In genomic region chr13:55328641-55329040, GRCm38 (mm10) we compare ENCODE assay signal across 8 mouse cellular contexts. TPM values are rescaled to one million over a fixed set of nuclear protein-coding genes. Genes with fewer than 3 reads are reported as not detected.
DNase-seq lines count a peak whose midpoint lies in the region; ATAC-seq lines count a peak whose summit lies in the region.

No protein-coding gene starts in this region.

- no peaks in the 10 kb centered on the region for H3K27me3 ChIP-seq in liver, embryonic 11.5 days (replicated peaks; ENCODE audit: control insufficient read depth, insufficient read depth, low read length)
- H3K27me3 ChIP-seq in erythroblast, embryonic 14.5 days (ENCODE audit: control insufficient read depth): peaks cover 14% of the 10 kb centered on the region
- no peaks in the 10 kb centered on the region for H3K27me3 ChIP-seq in limb, embryonic 11.5 days (ENCODE audit: control insufficient read depth, insufficient read depth, low read length)
- no peaks in the 10 kb centered on the region for H3K27me3 ChIP-seq in neural tube, embryonic 13.5 days

- no peak for ATAC-seq in liver, embryonic 11.5 days (replicated peaks; ENCODE audit: low FRiP score)
- no peak for ATAC-seq in limb, embryonic 11.5 days (ENCODE audit: insufficient number of reproducible peaks, low FRiP score, low TSS enrichment, low read depth)
- ATAC-seq in neural tube, embryonic 13.5 days (ENCODE audit: low read depth): no peak

- H3K27ac ChIP-seq in liver, embryonic 11.5 days (ENCODE audit: low read depth, low read length): no peak overlapping the region
- no peak overlapping the region for H3K27ac ChIP-seq in limb, embryonic 11.5 days (replicated peaks; ENCODE audit: low read depth, low read length)
- no peak overlapping the region for H3K27ac ChIP-seq in neural tube, embryonic 13.5 days (replicated peaks)

- 83% methylated on average over 4 of the region's 4 CpGs for WGBS in liver, embryonic 11.5 days
- 74% methylated on average over 4 of the region's 4 CpGs for WGBS in limb, embryonic 11.5 days
- 82% methylated on average over 4 of the region's 4 CpGs for WGBS in neural tube, embryonic 13.5 days

- peaks cover 21% of the 10 kb centered on the region for H3K36me3 ChIP-seq in liver, embryonic 11.5 days (ENCODE audit: control insufficient read depth, insufficient read depth, low read length)
- peaks cover 57% of the 10 kb centered on the region for H3K36me3 ChIP-seq in erythroblast, embryonic 14.5 days (ENCODE audit: control insufficient read depth)
- peaks cover 15% of the 10 kb centered on the region for H3K36me3 ChIP-seq in limb, embryonic 11.5 days (ENCODE audit: control insufficient read depth, insufficient read depth, low read length)
- peaks cover 25% of the 10 kb centered on the region for H3K36me3 ChIP-seq in neural tube, embryonic 13.5 days

- H3K4me3 ChIP-seq in liver, embryonic 11.5 days (ENCODE audit: low read depth, low read length): peak overlapping the region; percentile 71
- H3K4me3 ChIP-seq in erythroblast, embryonic 14.5 days (replicated peaks): peak overlapping the region; percentile 90
- peak overlapping the region; percentile 69 for H3K4me3 ChIP-seq in limb, embryonic 11.5 days (ENCODE audit: low read depth, low read length)
- H3K4me3 ChIP-seq in neural tube, embryonic 13.5 days: peak overlapping the region; percentile 65

- no peaks in the 10 kb centered on the region for H3K9me3 ChIP-seq in liver, embryonic 11.5 days (ENCODE audit: control insufficient read depth, low read length)
- H3K9me3 ChIP-seq in erythroblast, embryonic 14.5 days (ENCODE audit: control insufficient read depth, low read length): no peaks in the 10 kb centered on the region
- H3K9me3 ChIP-seq in limb, embryonic 11.5 days (ENCODE audit: control insufficient read depth, low read length): no peaks in the 10 kb centered on the region
- no peaks in the 10 kb centered on the region for H3K9me3 ChIP-seq in neural tube, embryonic 13.5 days

- H3K9ac ChIP-seq in liver, embryonic 11.5 days (ENCODE audit: low read depth, low read length): peak overlapping the region; percentile 77
- H3K9ac ChIP-seq in limb, embryonic 11.5 days (ENCODE audit: low read length): peak overlapping the region; percentile 79
- H3K9ac ChIP-seq in neural tube, embryonic 13.5 days: peak overlapping the region; percentile 68

- H3K4me2 ChIP-seq in liver, embryonic 11.5 days: peak overlapping the region; percentile 89
- peak overlapping the region; percentile 94 for H3K4me2 ChIP-seq in limb, embryonic 11.5 days (ENCODE audit: low read depth, severe bottlenecking)
- H3K4me2 ChIP-seq in neural tube, embryonic 13.5 days: peak overlapping the region; percentile 92

- DNase-seq in liver, embryonic 11.5 days (ENCODE audit: low spot score): no peak
- no peak for DNase-seq in liver
- DNase-seq in limb, embryonic 11.5 days (ENCODE audit: low spot score): no peak
- DNase-seq in gastrocnemius, postnatal 4 days (ENCODE audit: low spot score in 2 of 2): no peak
- no peak for DNase-seq in right cerebral cortex, adult 18-20 months
- DNase-seq in layer of hippocampus, postnatal 14 days (ENCODE audit: low spot score in 2 of 2): no peak

- peaks cover 20% of the 10 kb centered on the region for H3K4me1 ChIP-seq in liver, embryonic 11.5 days (replicated peaks; ENCODE audit: control insufficient read depth, insufficient read depth, low read length)
- peaks cover 74% of the 10 kb centered on the region for H3K4me1 ChIP-seq in erythroblast, embryonic 14.5 days (ENCODE audit: control insufficient read depth)
- H3K4me1 ChIP-seq in limb, embryonic 11.5 days (ENCODE audit: control insufficient read depth, insufficient read depth, low read length): peaks cover 16% of the 10 kb centered on the region
- peaks cover 44% of the 10 kb centered on the region for H3K4me1 ChIP-seq in neural tube, embryonic 13.5 days (replicated peaks)

RNA-seq across cellular contexts. Expression of gene Mxd3, which starts 1.0 kb away (rescaled TPM):
- 15.6 and 16.4 TPM in 2 replicates for polyA plus RNA-seq in liver, embryonic 11.5 days (2014; fragmentation: Nextera tagmentation; extraction: Ambion mirVana)
- polyA plus RNA-seq in erythroblast, embryonic 14.5 days (2012): 14.7 and 15.8 TPM in 2 replicates
- 23.7 and 28.9 TPM in 2 replicates for polyA plus RNA-seq in limb, embryonic 11.5 days (2014; fragmentation: Nextera tagmentation; extraction: Ambion mirVana)
- polyA plus RNA-seq in neural tube, embryonic 13.5 days (2015; fragmentation: Nextera tagmentation; extraction: Ambion mirVana): 9.7 and 11.2 TPM in 2 replicates
- total RNA-seq in gastrocnemius, postnatal 4 days (2021): 10 to 100 TPM; 15.3 to 18.7 TPM
- total RNA-seq in layer of hippocampus, postnatal 14 days (2021): 1 to 10 TPM; 1.5 to 3.4 TPM

RNA-seq across cellular contexts. Expression of gene Rab24, which starts 6.9 kb away (rescaled TPM):
- 78.7 and 79.6 TPM in 2 replicates for polyA plus RNA-seq in liver, embryonic 11.5 days (2014; fragmentation: Nextera tagmentation; extraction: Ambion mirVana)
- polyA plus RNA-seq in erythroblast, embryonic 14.5 days (2012): 11.5 and 12.0 TPM in 2 replicates
- 90.6 and 97.4 TPM in 2 replicates for polyA plus RNA-seq in limb, embryonic 11.5 days (2014; fragmentation: Nextera tagmentation; extraction: Ambion mirVana)
- 89.1 and 97.9 TPM in 2 replicates for polyA plus RNA-seq in neural tube, embryonic 13.5 days (2015; fragmentation: Nextera tagmentation; extraction: Ambion mirVana)
- 10 to 100 TPM; 48.4 to 53.9 TPM for total RNA-seq in gastrocnemius, postnatal 4 days (2021)
- total RNA-seq in layer of hippocampus, postnatal 14 days (2021): 10 to 100 TPM; 74.3 to 77.8 TPM

RNA-seq across cellular contexts. Expression of gene Prelid1, which starts 8.3 kb away (rescaled TPM):
- polyA plus RNA-seq in liver, embryonic 11.5 days (2014; fragmentation: Nextera tagmentation; extraction: Ambion mirVana): 493 and 494 TPM in 2 replicates
- 15.3 and 26.1 TPM in 2 replicates for polyA plus RNA-seq in erythroblast, embryonic 14.5 days (2012)
- 416 and 451 TPM in 2 replicates for polyA plus RNA-seq in limb, embryonic 11.5 days (2014; fragmentation: Nextera tagmentation; extraction: Ambion mirVana)
- 288 and 299 TPM in 2 replicates for polyA plus RNA-seq in neural tube, embryonic 13.5 days (2015; fragmentation: Nextera tagmentation; extraction: Ambion mirVana)
- 100 to 1,000 TPM; 120 to 136 TPM for total RNA-seq in gastrocnemius, postnatal 4 days (2021)
- 100 to 1,000 TPM; 153 to 157 TPM for total RNA-seq in layer of hippocampus, postnatal 14 days (2021)

RNA-seq across cellular contexts. Expression of gene Lman2, which starts 33.9 kb away (rescaled TPM):
- 120 and 121 TPM in 2 replicates for polyA plus RNA-seq in liver, embryonic 11.5 days (2014; fragmentation: Nextera tagmentation; extraction: Ambion mirVana)
- 2.9 and 4.8 TPM in 2 replicates for polyA plus RNA-seq in erythroblast, embryonic 14.5 days (2012)
- polyA plus RNA-seq in limb, embryonic 11.5 days (2014; fragmentation: Nextera tagmentation; extraction: Ambion mirVana): 85.3 and 88.7 TPM in 2 replicates
- 56.6 and 59.4 TPM in 2 replicates for polyA plus RNA-seq in neural tube, embryonic 13.5 days (2015; fragmentation: Nextera tagmentation; extraction: Ambion mirVana)
- total RNA-seq in gastrocnemius, postnatal 4 days (2021): 10 to 100 TPM; 58.3 to 58.8 TPM
- 10 to 100 TPM; 52.4 to 53.9 TPM for total RNA-seq in layer of hippocampus, postnatal 14 days (2021)

RNA-seq across cellular contexts. Expression of gene Rgs14, which starts 40.9 kb away (rescaled TPM):
- polyA plus RNA-seq in liver, embryonic 11.5 days (2014; fragmentation: Nextera tagmentation; extraction: Ambion mirVana): 1.2 and 1.9 TPM in 2 replicates
- 0.03 TPM in 1 of 2 replicates, not detected in the other for polyA plus RNA-seq in erythroblast, embryonic 14.5 days (2012)
- 0.57 and 0.97 TPM in 2 replicates for polyA plus RNA-seq in limb, embryonic 11.5 days (2014; fragmentation: Nextera tagmentation; extraction: Ambion mirVana)
- 0.13 and 0.87 TPM in 2 replicates for polyA plus RNA-seq in neural tube, embryonic 13.5 days (2015; fragmentation: Nextera tagmentation; extraction: Ambion mirVana)
- 1 to 10 TPM in 1 of 2 experiments, under 1 TPM in 1; 0.88 to 1.1 TPM for total RNA-seq in gastrocnemius, postnatal 4 days (2021)
- 10 to 100 TPM; 58.6 to 63.4 TPM for total RNA-seq in layer of hippocampus, postnatal 14 days (2021)

Comparison
In these comparisons a context has a peak if more than half of its experiments do, and no peak if none do; other contexts are left out.
1. RNA of gene Prelid1, which starts 8.3 kb away (polyA plus RNA-seq): 493 to 494 TPM in liver, embryonic 11.5 days, 416 to 451 TPM in limb, embryonic 11.5 days and 288 to 299 TPM in neural tube, embryonic 13.5 days; 15.3 to 26.1 TPM in erythroblast, embryonic 14.5 days; every median in the first group is over 10 times any median in the second.
2. Peak in every context shown above with its lines, with median percentiles within 50 percentile points of each other: H3K4me2 ChIP-seq, H3K4me3 ChIP-seq and H3K9ac ChIP-seq.